Mouse (Mus musculus) midbrain, postnatal 0 days (tissue): Measurements from ENCODE around the gene Zfp36l2. TPM values are rescaled to one million over a fixed set of nuclear protein-coding genes. Genes with fewer than 3 reads are reported as not detected.
"Not testable (repeated sequence)": the region's sequence is repeated elsewhere in the genome, so short reads cannot be mapped to it uniquely, and the experiment has no call there.

Experiments
- ATAC-seq: fragments of 200-750 bp; cut with Nextera tagmentation; 2 replicates; pipeline ENCODE4 v1.8.0; 2017; ENCODE audit warnings: moderate number of reproducible peaks, mild to moderate bottlenecking, moderate TSS enrichment, moderate library complexity; ENCODE audit not compliant: low FRiP score
- DNase-seq: peaks from one replicate; pipeline ENCODE4 v3.0.0-alpha.2; 2015; ENCODE audit warnings: low spot score
- H3K27ac ChIP-seq: fragments of 300-500 bp; sonication (generic); 2 replicates; pipeline ENCODE4 v1.5.1; 2014; ENCODE audit warnings: low read depth, mild to moderate bottlenecking, low read length, mixed read lengths
- H3K27me3 ChIP-seq: fragments of 300-500 bp; sonication (generic); 2 replicates; pipeline ENCODE4 v1.6.1; 2014; ENCODE audit warnings: low read length, control low read depth, mixed read lengths; ENCODE audit not compliant: insufficient read depth
- H3K36me3 ChIP-seq: fragments of 300-500 bp; sonication (generic); 2 replicates; pipeline ENCODE4 v1.6.1; 2014; ENCODE audit warnings: low read length, control low read depth, mixed read lengths; ENCODE audit not compliant: insufficient read depth
- H3K4me1 ChIP-seq: fragments of 300-500 bp; sonication (generic); 2 replicates; pipeline ENCODE4 v1.6.1; 2014; ENCODE audit warnings: mild to moderate bottlenecking, control low read depth, antibody characterized with exemption, low read length, mixed read lengths; ENCODE audit not compliant: insufficient read depth
- H3K4me2 ChIP-seq: fragments of 300-500 bp; sonication (generic); 2 replicates; pipeline ENCODE4 v1.6.1; 2014; ENCODE audit warnings: low read depth, mild to moderate bottlenecking, low read length, mixed read lengths; ENCODE audit not compliant: poor library complexity, severe bottlenecking
- H3K4me3 ChIP-seq: fragments of 300-500 bp; sonication (generic); 2 replicates; pipeline ENCODE4 v1.5.1; 2014; ENCODE audit warnings: low read depth, mild to moderate bottlenecking, low read length, moderate library complexity
- H3K9ac ChIP-seq: fragments of 300-500 bp; sonication (generic); replicated peaks from 2 replicates; pipeline ENCODE4 v1.6.1; 2014; ENCODE audit warnings: mild to moderate bottlenecking, low read length, moderate library complexity, mixed read lengths; ENCODE audit not compliant: poor library complexity, severe bottlenecking
- H3K9me3 ChIP-seq: fragments of 300-500 bp; sonication (generic); 2 replicates; pipeline ENCODE4 v1.6.1; 2016; ENCODE audit warnings: low read length, control low read depth
- CTCF ChIP-seq: IDR thresholded peaks from 2 replicates; pipeline ENCODE4 v1.5.1; 2016; ENCODE audit warnings: antibody characterized with exemption, mild to moderate bottlenecking
- WGBS: fragments of 180-500 bp; shearing (Covaris S2); extraction: QIAGEN DNeasy Blood & Tissue Kit; methylation state at CpG from one replicate; pipeline ENCODE4 v1.1.7; 2014; 5-methylcytosine and 5-hydroxymethylcytosine counted together
- polyA plus RNA-seq: library from polyadenylated mRNA; unstranded; fragments of >200 nt; fragmentation: Nextera tagmentation; extraction: Ambion mirVana; gene quantifications from 2 replicates; pipeline ENCODE4 v1.2.1, GENCODE M21; 2015
- total RNA-seq: library from RNA; depleted of rRNA; stranded (reverse); fragments of >200 nt; gene quantifications from 2 replicates; pipeline ENCODE4 v1.2.3, GENCODE M21; 2014

Zfp36l2 gene
- total and polyA plus RNA-seq, 2 experiments from 2014 or later: 5.9 to 17.7 TPM

GRCm38 (mm10) chr17:84193411-84193810 lies 5.7 kb upstream of the Zfp36l2 start:
- ATAC-seq (no peak), DNase-seq (no peak)
- no peaks in the 10 kb centered on the region for H3K4me1 ChIP-seq
- 87% methylated on average over 9 of the region's 9 CpGs for WGBS
- no peak for TF ChIP-seq CTCF
- H3K36me3 ChIP-seq: no peaks in the 10 kb centered on the region; the same call in none of the 2 replicates
- H3K4me2 ChIP-seq: no peak overlapping the region
- H3K9ac ChIP-seq: no peak overlapping the region
- H3K27ac ChIP-seq: no peak overlapping the region
- no peak overlapping the region for H3K4me3 ChIP-seq
- H3K27me3 ChIP-seq: no peaks in the 10 kb centered on the region; the same call in 1 of the 2 replicates
- H3K9me3 ChIP-seq: no peaks in the 10 kb centered on the region

- Histone ChIP-seq H3K27ac (no peak overlapping the region), H3K9ac (no peak overlapping the region), H3K4me3 (no peak overlapping the region), H3K4me1 (no peaks in the 10 kb centered on the region), H3K36me3 (no peaks in the 10 kb centered on the region; the same call in none of the 2 replicates), H3K9me3 (no peaks in the 10 kb centered on the region), H3K4me2 (no peak overlapping the region), H3K27me3 (no peaks in the 10 kb centered on the region; the same call in 1 of the 2 replicates)
- WGBS: 92% methylated on average over 4 of the region's 4 CpGs
- ATAC-seq (no peak), DNase-seq (no peak)
- TF ChIP-seq CTCF: no peak
These were observed 4.2 kb upstream of the Zfp36l2 start for GRCm38 (mm10) chr17:84191946-84192345.

- Histone ChIP-seq H3K4me1 (no peaks in the 10 kb centered on the region), H3K27me3 (peaks cover 6% of the 10 kb centered on the region; the same call in 1 of the 2 replicates), H3K36me3 (no peaks in the 10 kb centered on the region; the same call in none of the 2 replicates), H3K4me2 (no peak overlapping the region), H3K9me3 (no peaks in the 10 kb centered on the region), H3K4me3 (no peak overlapping the region), H3K27ac (no peak overlapping the region), H3K9ac (no peak overlapping the region)
- peak; percentile 87 for DNase-seq
- ATAC-seq: no peak
- peak; percentile 93 for TF ChIP-seq CTCF
- WGBS: 22% methylated on average over 8 of the region's 8 CpGs
These were observed 3.1 kb upstream of the Zfp36l2 start for GRCm38 (mm10) chr17:84190885-84191284.

- TF ChIP-seq CTCF: no peak
- Histone ChIP-seq H3K9ac (no peak overlapping the region), H3K36me3 (no peaks in the 10 kb centered on the region; the same call in none of the 2 replicates), H3K4me2 (no peak overlapping the region), H3K4me3 (no peak overlapping the region), H3K9me3 (no peaks in the 10 kb centered on the region), H3K27me3 (peaks cover 6% of the 10 kb centered on the region; the same call in 1 of the 2 replicates), H3K27ac (peak overlapping the region; percentile 59; the same call in 1 of the 2 replicates), H3K4me1 (no peaks in the 10 kb centered on the region)
- ATAC-seq: no peak
- DNase-seq: no peak
- 79% methylated on average over 5 of the region's 5 CpGs for WGBS
These were observed 1.5 kb upstream of the Zfp36l2 start for GRCm38 (mm10) chr17:84189127-84189854.

GRCm38 (mm10) chr17:84188374-84188961 lies 721 bp upstream of the Zfp36l2 start:
- H3K27ac ChIP-seq: peak overlapping the region; percentile 59
- no peaks in the 10 kb centered on the region for H3K4me1 ChIP-seq
- peaks cover 6% of the 10 kb centered on the region; the same call in 1 of the 2 replicates for H3K27me3 ChIP-seq
- ATAC-seq: peak; percentile 70
- 0 out of 2 replicates have a peak overlapping the region, but pooled peaks have one; percentile 47 for H3K9ac ChIP-seq
- H3K9me3 ChIP-seq: no peaks in the 10 kb centered on the region
- TF ChIP-seq CTCF: peak; percentile 19; the same call in 1 of the 2 replicates
- H3K4me3 ChIP-seq: peak overlapping the region; percentile 45
- peak overlapping the region; percentile 88 for H3K4me2 ChIP-seq
- DNase-seq: peak; percentile 89
- 6% methylated on average over 32 of the region's 38 CpGs for WGBS
- H3K36me3 ChIP-seq: no peaks in the 10 kb centered on the region; the same call in none of the 2 replicates

- H3K27ac ChIP-seq: peak overlapping the region; percentile 67
- H3K27me3 ChIP-seq, H3K36me3 ChIP-seq, DNase-seq, H3K4me1 ChIP-seq, H3K9me3 ChIP-seq: not testable (repeated sequence)
- peak overlapping the region; percentile 88 for H3K4me2 ChIP-seq
- 0% methylated on average over 5 of the region's 37 CpGs for WGBS
- peak overlapping the region; percentile 45 for H3K4me3 ChIP-seq
- peak; percentile 32; the same call in 1 of the 2 replicates for ATAC-seq
- H3K9ac ChIP-seq: peak overlapping the region; percentile 47
These were observed 483 bp downstream of the Zfp36l2 start for GRCm38 (mm10) chr17:84187264-84187663.
